10 mouse cellular contexts compared by ENCODE assay signal in genomic region chr7:29167656-29168055, GRCm38 (mm10). TPM values are rescaled to one million over a fixed set of nuclear protein-coding genes. Genes with fewer than 3 reads are reported as not detected.
DNase-seq lines count a peak whose midpoint lies in the region; ATAC-seq and TF ChIP-seq lines count a peak whose summit lies in the region.
"Had no signal": no experiment of that assay in that cellular context is flagged by ENCODE, and none has a peak within 500 bp of the region (broad histone marks: within the 10 kb centered on the region; RNA-seq: fewer than 3 reads in every experiment).

No protein-coding gene starts in this region.

- no peaks in the 10 kb centered on the region for H3K9me3 ChIP-seq in forebrain, embryonic 11.5 days (ENCODE audit: control insufficient read depth, low read length)
- H3K9me3 ChIP-seq in hindbrain, postnatal 0 days (ENCODE audit: low read length): no peaks in the 10 kb centered on the region
- no peaks in the 10 kb centered on the region for H3K9me3 ChIP-seq in neural tube, embryonic 14.5 days (ENCODE audit: control insufficient read depth, low read length)

- H3K4me3 ChIP-seq in layer of hippocampus, adult 2 months: peak overlapping the region; percentile 86
- peak overlapping the region; percentile 70 for H3K4me3 ChIP-seq in forebrain, embryonic 11.5 days (ENCODE audit: low read depth, low read length)
- peak overlapping the region; percentile 80 for H3K4me3 ChIP-seq in hindbrain, postnatal 0 days (ENCODE audit: low read length)
- peak overlapping the region; percentile 68; the same call in 1 of the 2 replicates for H3K4me3 ChIP-seq in neural tube, embryonic 14.5 days (ENCODE audit: low read depth, low read length)

- 8% methylated on average over 18 of the region's 19 CpGs for WGBS in forebrain, embryonic 11.5 days
- WGBS in hindbrain, postnatal 0 days: 17% methylated on average over 19 of the region's 19 CpGs
- WGBS in neural tube, embryonic 14.5 days: 17% methylated on average over 19 of the region's 19 CpGs

- no peak overlapping the region; the same call in 1 of the 2 replicates for H3K9ac ChIP-seq in forebrain, embryonic 11.5 days (ENCODE audit: low read length)
- peak overlapping the region; percentile 78 for H3K9ac ChIP-seq in hindbrain, postnatal 0 days (replicated peaks; ENCODE audit: low read length)
- peak overlapping the region; percentile 39; the same call in 1 of the 2 replicates for H3K9ac ChIP-seq in neural tube, embryonic 14.5 days (replicated peaks; ENCODE audit: low read depth, low read length)

- no peak overlapping the region for H3K27ac ChIP-seq in layer of hippocampus, adult 2 months
- no peak overlapping the region for H3K27ac ChIP-seq in forebrain, embryonic 11.5 days (ENCODE audit: low read depth, low read length)
- peak overlapping the region; percentile 92; the same call in 1 of the 2 replicates for H3K27ac ChIP-seq in hindbrain, postnatal 0 days
- H3K27ac ChIP-seq in neural tube, embryonic 14.5 days (ENCODE audit: low read depth, low read length): no peak overlapping the region

- H3K4me2 ChIP-seq in forebrain, embryonic 11.5 days (ENCODE audit: low read depth, low read length, severe bottlenecking): peak overlapping the region; percentile 79
- peak overlapping the region; percentile 83 for H3K4me2 ChIP-seq in hindbrain, postnatal 0 days (ENCODE audit: low read depth, low read length)
- peak overlapping the region; percentile 60 for H3K4me2 ChIP-seq in neural tube, embryonic 14.5 days (ENCODE audit: low read depth, low read length)

- H3K4me1 ChIP-seq in forebrain, embryonic 11.5 days (replicated peaks; ENCODE audit: control insufficient read depth, insufficient read depth, low read length): peaks cover 24% of the 10 kb centered on the region
- H3K4me1 ChIP-seq in hindbrain, postnatal 0 days (ENCODE audit: insufficient read depth, low read length): peaks cover 12% of the 10 kb centered on the region
- H3K4me1 ChIP-seq in neural tube, embryonic 14.5 days (ENCODE audit: control insufficient read depth, insufficient read depth, low read length): peaks cover 18% of the 10 kb centered on the region

- ATAC-seq in forebrain, embryonic 11.5 days (replicated peaks; ENCODE audit: low FRiP score): no peak
- ATAC-seq in hindbrain, postnatal 0 days: no peak
- no peak for ATAC-seq in neural tube, embryonic 14.5 days (ENCODE audit: low read depth)

- H3K27me3 ChIP-seq in forebrain, embryonic 11.5 days (ENCODE audit: control insufficient read depth, insufficient read depth, low read length): peaks cover 22% of the 10 kb centered on the region
- peaks cover 10% of the 10 kb centered on the region; the same call in 1 of the 2 replicates for H3K27me3 ChIP-seq in hindbrain, postnatal 0 days (ENCODE audit: insufficient read depth, low read length)
- H3K27me3 ChIP-seq in neural tube, embryonic 14.5 days (ENCODE audit: control insufficient read depth, insufficient read depth, low read length): peaks cover 16% of the 10 kb centered on the region

- H3K36me3 ChIP-seq in forebrain, embryonic 11.5 days (ENCODE audit: control insufficient read depth, insufficient read depth, low read length): no peaks in the 10 kb centered on the region
- peaks cover 9% of the 10 kb centered on the region; the same call in 1 of the 2 replicates for H3K36me3 ChIP-seq in hindbrain, postnatal 0 days (ENCODE audit: insufficient read depth, low read length)
- 0 out of 2 replicates have a peak, but pooled peaks cover 3% of the 10 kb centered on the region for H3K36me3 ChIP-seq in neural tube, embryonic 14.5 days (ENCODE audit: control insufficient read depth, insufficient read depth, low read length)

- no peak for DNase-seq in layer of hippocampus, adult 2 months (ENCODE audit: low spot score in 2 of 2)
- no peak for DNase-seq in layer of hippocampus, postnatal 25 days (ENCODE audit: extremely low spot score in 1 of 2, low spot score in 1 of 2)
- no peak for DNase-seq in forebrain, embryonic 11.5 days (ENCODE audit: low spot score)
- no peak for DNase-seq in hindbrain, postnatal 0 days (ENCODE audit: low spot score)
- DNase-seq in embryo, embryonic 9.5 days (ENCODE audit: extremely low spot score): no peak
- DNase-seq in thymus, adult 18-20 months: no peak
- DNase-seq: adrenal gland, postnatal 36 days; kidney, adult 18-20 months; right cerebral cortex, postnatal 25 days had no signal

- TF ChIP-seq CTCF in layer of hippocampus, adult 2 months (conservative IDR thresholded peaks at IDR 0.05): no peak
- no peak for TF ChIP-seq CTCF in hindbrain, postnatal 0 days (IDR thresholded peaks at IDR 0.05; ENCODE audit: low read depth)

RNA-seq across cellular contexts. Expression of gene Ggn, which starts 2.4 kb away (rescaled TPM):
- total RNA-seq in layer of hippocampus, adult 2 months (2021): under 1 TPM; 0.88 to 0.95 TPM
- total RNA-seq in layer of hippocampus, postnatal 25 days (2021): 1 to 10 TPM in 1 of 2 experiments, under 1 TPM in 1; 0.86 to 1.2 TPM
- 0.52 and 0.53 TPM in 2 replicates for polyA plus RNA-seq in forebrain, embryonic 11.5 days (2014; fragmentation: Nextera tagmentation; extraction: Ambion mirVana)
- total RNA-seq in hindbrain, postnatal 0 days (2014; rRNA removed): 0.73 and 0.75 TPM in 2 replicates
- 0.41 and 0.74 TPM in 2 replicates for polyA plus RNA-seq in hindbrain, postnatal 0 days (2015; fragmentation: Nextera tagmentation; extraction: Ambion mirVana)
- polyA plus RNA-seq in neural tube, embryonic 14.5 days (2014; fragmentation: Nextera tagmentation; extraction: Ambion mirVana): 0.23 and 0.33 TPM in 2 replicates

RNA-seq across cellular contexts. Expression of gene Spred3, which starts 2.6 kb away (rescaled TPM):
- total RNA-seq in layer of hippocampus, adult 2 months (2021): 10 to 100 TPM; 46.9 to 48.1 TPM
- total RNA-seq in layer of hippocampus, postnatal 25 days (2021): 10 to 100 TPM; 38.8 to 55.5 TPM
- polyA plus RNA-seq in forebrain, embryonic 11.5 days (2014; fragmentation: Nextera tagmentation; extraction: Ambion mirVana): 7.8 TPM in 2 replicates
- total RNA-seq in hindbrain, postnatal 0 days (2014; rRNA removed): 27.4 and 30.8 TPM in 2 replicates
- polyA plus RNA-seq in hindbrain, postnatal 0 days (2015; fragmentation: Nextera tagmentation; extraction: Ambion mirVana): 11.1 and 11.2 TPM in 2 replicates
- polyA plus RNA-seq in neural tube, embryonic 14.5 days (2014; fragmentation: Nextera tagmentation; extraction: Ambion mirVana): 9.6 and 14.9 TPM in 2 replicates

RNA-seq across cellular contexts. Expression of gene Fam98c, which starts 11.6 kb away (rescaled TPM):
- total RNA-seq in layer of hippocampus, adult 2 months (2021): 10 to 100 TPM; 28.1 to 29.3 TPM
- 10 to 100 TPM; 28.9 to 30.8 TPM for total RNA-seq in layer of hippocampus, postnatal 25 days (2021)
- 12.6 and 16.8 TPM in 2 replicates for polyA plus RNA-seq in forebrain, embryonic 11.5 days (2014; fragmentation: Nextera tagmentation; extraction: Ambion mirVana)
- total RNA-seq in hindbrain, postnatal 0 days (2014; rRNA removed): 48.7 and 67.4 TPM in 2 replicates
- polyA plus RNA-seq in hindbrain, postnatal 0 days (2015; fragmentation: Nextera tagmentation; extraction: Ambion mirVana): 51.8 and 54.3 TPM in 2 replicates
- 29.5 and 33.6 TPM in 2 replicates for polyA plus RNA-seq in neural tube, embryonic 14.5 days (2014; fragmentation: Nextera tagmentation; extraction: Ambion mirVana)

RNA-seq across cellular contexts. Expression of gene Psmd8, which starts 12.8 kb away (rescaled TPM):
- 100 to 1,000 TPM; 131 to 133 TPM for total RNA-seq in layer of hippocampus, adult 2 months (2021)
- total RNA-seq in layer of hippocampus, postnatal 25 days (2021): 100 to 1,000 TPM; 136 to 143 TPM
- 291 and 297 TPM in 2 replicates for polyA plus RNA-seq in forebrain, embryonic 11.5 days (2014; fragmentation: Nextera tagmentation; extraction: Ambion mirVana)
- 320 and 323 TPM in 2 replicates for total RNA-seq in hindbrain, postnatal 0 days (2014; rRNA removed)
- 285 and 286 TPM in 2 replicates for polyA plus RNA-seq in hindbrain, postnatal 0 days (2015; fragmentation: Nextera tagmentation; extraction: Ambion mirVana)
- polyA plus RNA-seq in neural tube, embryonic 14.5 days (2014; fragmentation: Nextera tagmentation; extraction: Ambion mirVana): 301 and 308 TPM in 2 replicates

RNA-seq across cellular contexts. Expression of gene Rasgrp4, which starts 33.0 kb away (rescaled TPM):
- total RNA-seq in layer of hippocampus, adult 2 months (2021): under 1 TPM; 0.91 to 0.97 TPM
- total RNA-seq in layer of hippocampus, postnatal 25 days (2021): under 1 TPM; 0.66 to 0.80 TPM
- polyA plus RNA-seq in forebrain, embryonic 11.5 days (2014; fragmentation: Nextera tagmentation; extraction: Ambion mirVana): 0.67 and 1.2 TPM in 2 replicates
- total RNA-seq in hindbrain, postnatal 0 days (2014; rRNA removed): 2.9 and 3.3 TPM in 2 replicates
- 0.84 and 1.3 TPM in 2 replicates for polyA plus RNA-seq in hindbrain, postnatal 0 days (2015; fragmentation: Nextera tagmentation; extraction: Ambion mirVana)
- polyA plus RNA-seq in neural tube, embryonic 14.5 days (2014; fragmentation: Nextera tagmentation; extraction: Ambion mirVana): 0.51 and 0.59 TPM in 2 replicates
